Mouse (Mus musculus): Measurements from ENCODE around the gene Rps11.
"Not testable (repeated sequence)": the region's sequence is repeated elsewhere in the genome, so short reads cannot be mapped to it uniquely, and the experiment has no call there.

DNA sequence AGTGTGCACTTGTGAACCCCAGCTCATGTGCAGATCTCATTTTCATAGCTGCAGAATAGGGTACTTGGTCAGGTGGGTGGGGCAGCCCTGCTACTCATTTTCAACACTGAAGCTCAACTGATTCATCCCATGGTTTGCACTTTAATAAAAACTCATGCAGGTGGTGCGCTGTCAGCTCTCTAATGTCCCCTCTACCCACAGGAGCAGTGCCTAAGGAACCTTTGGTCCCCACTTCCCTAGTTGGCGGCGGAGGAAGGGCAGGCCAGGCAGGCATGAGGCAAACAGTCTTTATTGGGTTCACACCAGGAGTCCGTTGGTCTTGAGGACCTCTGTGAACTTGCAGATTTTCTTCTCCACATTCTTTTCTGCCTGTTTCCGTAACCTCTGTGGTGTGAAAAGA is 1.4 kb upstream of the Rps11 start:
- TF ChIP-seq POLR2A (IDR thresholded peaks at IDR 0.05; ENCODE audit: borderline replicate concordance, control insufficient read depth, low read depth, low read length); CTCF (IDR thresholded peaks at IDR 0.05; ENCODE audit: control insufficient read depth, insufficient read depth, low read length): not testable (repeated sequence)

Data from bone marrow, adult 2 months (tissue).